Mouse (Mus musculus) testis, adult 2 months (tissue): ENCODE measurements around the gene Nptxr. TPM values are rescaled to one million over a fixed set of nuclear protein-coding genes. Genes with fewer than 3 reads are reported as not detected.

Source experiments
- H3K27ac ChIP-seq: fragments of 200-500 bp; 2 replicates; pipeline ENCODE4 v1.5.1; 2012; ENCODE audit warnings: low read depth, low read length; ENCODE audit not compliant: control insufficient read depth, insufficient read depth
- H3K27me3 ChIP-seq: fragments of 200-500 bp; 2 replicates; pipeline ENCODE4 v1.6.1; 2012; ENCODE audit warnings: mild to moderate bottlenecking, low read length, moderate library complexity; ENCODE audit not compliant: control insufficient read depth, insufficient read depth
- H3K36me3 ChIP-seq: fragments of 200-500 bp; 2 replicates; pipeline ENCODE4 v1.6.1; 2012; ENCODE audit warnings: mild to moderate bottlenecking, low read length; ENCODE audit not compliant: control insufficient read depth, insufficient read depth
- H3K4me1 ChIP-seq: fragments of 200-500 bp; 2 replicates; pipeline ENCODE4 v1.6.1; 2012; ENCODE audit warnings: low read length; ENCODE audit not compliant: control insufficient read depth, insufficient read depth
- H3K4me3 ChIP-seq: fragments of 200-500 bp; 2 replicates; pipeline ENCODE4 v1.5.1; 2012; ENCODE audit warnings: low read depth, mild to moderate bottlenecking, low read length, moderate library complexity, mixed read lengths; ENCODE audit not compliant: control insufficient read depth
- CTCF ChIP-seq: fragments of 200-500 bp; IDR thresholded peaks from 2 replicates; pipeline ENCODE4 v1.5.1; 2012; ENCODE audit warnings: low read depth, mild to moderate bottlenecking, inconsistent platforms, low read length, moderate library complexity; ENCODE audit not compliant: control insufficient read depth, insufficient read depth, insufficient replicate concordance
- POLR2A ChIP-seq: fragments of 200-500 bp; IDR thresholded peaks from 2 replicates; pipeline ENCODE4 v1.6.1; 2012; ENCODE audit warnings: low read depth, mild to moderate bottlenecking, inconsistent platforms, low read length, moderate library complexity; ENCODE audit not compliant: control insufficient read depth
- polyA plus RNA-seq: library from polyadenylated mRNA; depleted of rRNA; stranded (reverse); fragments of >200 nt; gene quantifications from 2 replicates; pipeline ENCODE4 v1.2.3, GENCODE M21; 2012; rRNA removed

The Nptxr gene
- polyA plus RNA-seq, 1 experiment, result 36.6 TPM

- Histone ChIP-seq H3K27me3 (no peaks in the 10 kb centered on the region), H3K4me3 (peak overlapping the region; percentile 83), H3K27ac (peak overlapping the region; percentile 2; the same call in 1 of the 2 replicates), H3K36me3 (no peaks in the 10 kb centered on the region), H3K4me1 (peaks cover 20% of the 10 kb centered on the region)
- TF ChIP-seq POLR2A, result no peak
- no peak for TF ChIP-seq CTCF
Measured at GRCm38 (mm10) chr15:79742706-79743023, 61.9 kb downstream of the Nptxr start.

GRCm38 (mm10) chr15:79741921-79742705 is 62.5 kb downstream of the Nptxr start, which contains the start of gene Sun2:
Sun2 (minus strand) TSS chr15:79742536.
- Histone ChIP-seq H3K27ac (peak within 1 kb of the TSS; percentile 71), H3K36me3 (no peaks in the 10 kb centered on the region), H3K27me3 (no peaks in the 10 kb centered on the region), H3K4me1 (peaks cover 20% of the 10 kb centered on the region), H3K4me3 (peak within 1 kb of the TSS; percentile 83)
- TF ChIP-seq POLR2A (peak; percentile 47; the same call in 1 of the 2 replicates), CTCF (no peak)

- Histone ChIP-seq H3K36me3 (no peaks in the 10 kb centered on the region; the same call in 1 of the 2 replicates), H3K4me1 (peaks cover 20% of the 10 kb centered on the region), H3K27ac (peak overlapping the region; percentile 71), H3K27me3 (no peaks in the 10 kb centered on the region), H3K4me3 (peak overlapping the region; percentile 83)
- TF ChIP-seq CTCF, result no peak
- no peak for TF ChIP-seq POLR2A
Measured at GRCm38 (mm10) chr15:79741173-79741858, 63.2 kb downstream of the Nptxr start.

GRCm38 (mm10) chr15:79740739-79741138 is 63.8 kb downstream of the Nptxr start:
- H3K4me3 ChIP-seq, result no peak overlapping the region
- TF ChIP-seq CTCF (no peak), POLR2A (no peak)
- H3K36me3 ChIP-seq, result no peaks in the 10 kb centered on the region; the same call in 1 of the 2 replicates
- H3K27me3 ChIP-seq, result no peaks in the 10 kb centered on the region
- peaks cover 20% of the 10 kb centered on the region for H3K4me1 ChIP-seq
- no peak overlapping the region for H3K27ac ChIP-seq

Other genes starting within 250 kb of the Nptxr start
- gene Dmc1, start 199.7 kb downstream of the Nptxr start, polyA plus RNA-seq, result 7.0 and 8.6 TPM in 2 replicates
- 20.0 and 20.4 TPM in 2 replicates for gene Fam227a, start 145.8 kb downstream of the Nptxr start, polyA plus RNA-seq
- gene Cby1, start 145.6 kb downstream of the Nptxr start, polyA plus RNA-seq, result 57.1 and 58.1 TPM in 2 replicates
- gene Tomm22, start 133.9 kb downstream of the Nptxr start, polyA plus RNA-seq, result 301 and 361 TPM in 2 replicates
- gene Josd1, start 116.8 kb downstream of the Nptxr start, polyA plus RNA-seq, result 22.6 and 24.9 TPM in 2 replicates
- 38.8 and 42.7 TPM in 2 replicates for gene Gtpbp1, start 113.9 kb downstream of the Nptxr start, polyA plus RNA-seq
- gene Sun2, start 62.2 kb downstream of the Nptxr start, polyA plus RNA-seq, result 16.7 and 19.5 TPM in 2 replicates
- 187 and 198 TPM in 2 replicates for gene Dnal4, start 26.9 kb downstream of the Nptxr start, polyA plus RNA-seq
- gene Npcd, start 29.5 kb upstream of the Nptxr start, polyA plus RNA-seq, result 0.10 TPM in 1 of 2 replicates, not detected in the other
- gene Cbx6, start 29.9 kb upstream of the Nptxr start, polyA plus RNA-seq, result 4.6 and 6.6 TPM in 2 replicates
- 10.8 and 11.1 TPM in 2 replicates for gene Apobec3, start 86.9 kb upstream of the Nptxr start, polyA plus RNA-seq
- gene Cbx7, start 166.4 kb upstream of the Nptxr start, polyA plus RNA-seq, result 44.0 and 47.8 TPM in 2 replicates
- 1.6 and 1.9 TPM in 2 replicates for gene Pdgfb, start 210.2 kb upstream of the Nptxr start, polyA plus RNA-seq